Mouse (Mus musculus): ENCODE measurements around the gene Vamp8. TPM values are rescaled to one million over a fixed set of nuclear protein-coding genes. Genes with fewer than 3 reads are reported as not detected.
A peak's percentile ranks its signal among the peaks of the same experiment; 100 is the strongest.

The Vamp8 gene
- total RNA-seq, 2 experiments from 2014 or later: 70.0 to 79.6 TPM

DNA sequence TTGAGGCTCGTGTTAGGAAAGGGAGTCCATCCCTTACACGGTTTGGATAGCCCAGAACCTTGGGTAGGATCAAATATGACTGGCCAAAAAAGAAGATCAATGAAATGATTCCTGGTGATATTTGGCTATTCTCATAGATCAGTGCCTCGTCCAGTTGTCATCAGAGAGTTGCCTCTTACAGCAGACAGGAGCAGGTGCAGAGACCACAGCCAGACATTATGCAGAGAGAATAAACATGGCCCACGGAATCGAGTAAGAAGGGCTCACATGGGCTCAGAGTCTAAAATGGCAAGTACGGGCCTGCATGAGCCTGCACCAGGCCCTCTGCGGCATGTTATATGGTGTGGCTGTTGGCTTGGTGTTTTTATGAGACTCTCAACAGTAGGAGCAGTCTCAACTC, 14.9 kb upstream of the Vamp8 start:
- no peak for DNase-seq

DNA sequence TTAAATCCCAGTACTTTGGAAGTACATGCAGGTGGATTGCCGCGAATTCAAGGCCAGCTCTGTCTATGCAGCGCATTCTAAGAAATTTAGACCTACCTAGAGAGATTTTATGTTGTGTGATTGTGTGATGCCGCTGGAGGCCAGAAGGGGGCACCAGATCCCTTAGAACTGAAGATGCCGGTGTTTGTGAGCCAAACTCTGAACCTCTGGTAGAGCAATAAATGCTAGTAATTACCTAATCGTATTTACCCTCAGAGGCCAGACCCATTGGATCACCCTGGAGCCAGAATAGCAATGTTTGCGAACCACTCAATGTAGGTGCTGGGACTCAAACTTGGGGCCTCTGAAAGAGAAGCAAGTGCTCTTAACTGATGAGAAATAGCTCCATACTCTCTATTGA, 11.4 kb upstream of the Vamp8 start:
- DNase-seq: peak; percentile 74 to 92

DNA sequence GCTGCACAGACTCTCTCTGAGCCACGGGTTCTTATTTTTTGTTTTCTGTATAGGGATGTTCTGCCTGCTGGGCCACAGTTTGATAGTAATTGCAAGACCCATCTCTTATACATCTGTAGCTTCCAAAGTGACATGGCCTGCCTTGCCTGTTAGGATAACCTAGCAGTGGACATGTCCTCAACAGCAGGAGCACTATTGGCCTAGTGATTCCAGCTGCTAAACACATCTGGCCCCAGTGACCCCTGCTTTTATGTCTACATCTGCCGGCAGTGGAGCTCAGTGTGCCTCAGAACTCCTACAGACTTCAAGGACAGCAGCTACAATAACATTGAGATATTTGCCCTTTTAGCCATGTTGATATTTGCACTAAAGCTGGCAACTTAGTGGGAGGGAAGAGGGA, 9.5 kb upstream of the Vamp8 start:
- no peak for DNase-seq

DNA sequence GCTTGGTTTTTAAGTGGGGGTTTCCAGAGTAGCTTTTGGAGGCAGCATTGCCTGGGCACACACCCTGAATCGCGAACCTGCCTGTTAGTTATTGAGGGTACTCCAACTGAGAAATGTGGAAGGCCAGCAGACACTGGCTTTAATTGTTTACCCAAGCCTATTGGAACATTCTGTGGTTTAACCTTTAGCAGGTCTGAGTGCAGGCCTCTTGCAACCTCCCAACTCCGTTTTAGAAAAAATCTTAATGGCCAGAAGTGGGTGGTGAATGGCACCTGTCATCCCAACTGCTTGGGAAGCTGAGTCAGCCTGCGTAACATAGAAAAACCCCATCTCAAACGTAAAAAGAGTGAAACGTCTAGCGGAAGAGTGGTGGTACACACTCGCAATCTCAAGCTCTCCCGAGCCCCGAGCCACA, 6.3 kb upstream of the Vamp8 start:
- DNase-seq: no peak

DNA sequence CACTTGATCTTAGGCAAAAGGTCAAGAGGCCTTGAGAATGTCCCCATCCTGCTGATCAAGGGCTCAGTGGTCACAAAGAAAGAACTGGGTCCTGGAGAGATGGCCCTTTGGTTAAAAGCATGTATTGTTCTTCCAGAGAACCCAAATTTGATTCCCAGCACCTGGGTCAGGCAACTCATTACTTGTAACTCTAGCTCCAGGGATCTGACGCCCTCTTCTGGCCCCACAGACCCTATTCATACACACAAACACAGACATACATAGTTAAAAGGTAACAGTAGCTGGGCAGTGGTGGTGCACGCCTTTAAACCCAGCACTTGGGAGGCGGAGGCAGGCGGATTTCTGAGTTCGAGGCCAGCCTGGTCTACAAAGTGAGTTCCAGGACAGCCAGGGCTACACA, 1.8 kb upstream of the Vamp8 start:
- no peak for DNase-seq

DNA sequence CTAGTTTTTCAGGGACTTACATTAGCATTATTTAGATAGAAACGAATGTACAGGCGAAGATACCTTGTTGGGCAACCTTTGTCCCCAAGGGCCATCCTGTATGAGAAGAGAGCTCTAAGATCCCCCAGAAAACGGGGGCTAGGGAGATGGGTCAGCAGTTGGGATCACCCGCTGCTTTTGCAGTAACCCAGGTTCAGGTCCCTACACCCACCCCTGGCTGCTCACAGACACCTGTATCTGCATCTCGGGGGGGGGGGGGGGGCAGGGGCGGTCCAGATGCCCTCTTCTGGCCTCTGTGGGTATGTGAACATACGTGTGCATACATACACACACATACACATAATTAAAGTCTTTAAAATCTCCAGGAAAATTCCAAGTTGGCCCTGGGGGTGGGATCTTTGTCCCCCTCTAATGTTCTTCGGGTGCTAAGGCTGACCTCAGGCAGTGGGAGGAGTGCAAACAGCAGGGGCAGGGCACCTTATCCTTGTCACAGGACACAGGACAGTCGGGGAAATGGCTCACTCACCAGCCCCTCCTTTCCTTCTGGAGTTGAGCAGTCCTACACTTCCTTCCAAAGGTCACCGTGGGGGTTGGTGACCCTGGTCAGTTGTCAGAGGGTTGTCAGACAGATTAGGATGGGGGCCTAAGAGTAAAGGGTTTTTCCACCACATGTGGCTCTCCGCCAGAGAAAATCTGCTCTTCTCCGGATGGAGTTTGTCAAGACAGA, 455 bp upstream of the Vamp8 start:
- peak; percentile 82 to 88 for DNase-seq

DNA sequence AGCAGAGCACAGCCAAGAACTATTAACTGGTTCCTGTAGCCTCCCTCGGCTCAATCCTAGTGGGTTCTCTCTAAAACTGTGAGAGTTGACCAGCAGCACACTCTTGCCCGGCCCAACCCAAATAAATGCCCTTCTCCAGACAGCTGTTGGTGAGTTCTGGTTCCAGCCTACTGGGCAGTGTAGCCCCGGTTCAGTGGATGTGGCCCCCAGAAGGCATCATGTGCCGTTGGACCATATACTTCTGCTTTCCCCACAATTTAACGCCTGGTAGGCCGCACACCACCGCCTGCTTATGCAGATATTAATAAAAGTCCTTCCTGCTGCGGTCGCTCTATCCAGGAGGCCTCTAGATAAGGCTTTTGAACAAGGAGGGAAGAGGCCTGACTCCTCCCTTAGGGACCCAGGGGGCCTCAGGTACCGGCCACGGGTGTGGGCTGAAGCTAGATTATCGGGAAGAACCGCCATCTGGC, 997 bp downstream of the Vamp8 start:
- DNase-seq: no peak

DNA sequence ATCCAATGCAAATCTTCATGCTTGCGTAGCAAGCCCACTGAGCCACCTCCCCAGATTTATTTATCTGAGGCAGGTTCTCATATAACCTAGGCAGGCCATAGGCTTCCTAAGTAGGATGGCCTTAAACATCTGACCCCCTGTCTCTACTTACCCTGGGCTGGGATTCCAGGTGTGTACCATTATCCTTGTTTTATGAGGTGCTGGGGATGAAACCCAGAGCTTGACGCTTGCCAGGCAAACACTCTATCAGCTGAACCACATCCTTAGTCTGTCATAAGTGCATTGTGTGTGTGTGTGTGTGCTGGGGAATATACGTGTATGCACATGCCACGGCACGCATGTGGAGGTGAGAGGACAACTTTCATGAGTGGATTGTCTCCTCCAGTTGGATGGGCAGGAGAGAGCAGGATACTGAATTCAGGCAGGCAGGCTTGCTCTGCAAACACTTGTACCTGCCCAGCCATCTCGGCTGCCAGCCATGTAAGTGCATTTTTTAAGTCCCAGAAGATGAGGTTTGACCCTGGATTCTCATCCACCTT, 1.6 kb downstream of the Vamp8 start:
- DNase-seq: no peak

DNA sequence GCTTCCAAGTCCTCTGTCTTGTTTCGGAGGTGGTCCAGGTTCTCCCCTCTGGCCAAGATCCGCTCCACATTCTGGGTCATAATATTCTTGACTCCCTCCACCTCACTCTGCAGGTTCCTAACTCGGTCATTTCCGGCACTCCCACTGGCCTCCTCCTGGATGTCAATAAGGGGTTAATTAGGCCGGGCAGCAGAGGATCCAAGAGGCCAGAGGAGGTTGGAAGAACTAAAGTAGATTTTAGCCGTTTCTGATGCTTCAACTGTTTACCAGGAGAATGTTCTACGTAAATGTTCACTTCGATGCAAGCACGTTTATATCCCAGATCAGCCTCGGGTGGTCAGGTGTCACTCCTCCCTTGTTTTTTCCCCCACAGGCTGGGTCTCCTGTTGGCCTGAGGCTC, 2.2 kb downstream of the Vamp8 start:
- DNase-seq: no peak

DNA sequence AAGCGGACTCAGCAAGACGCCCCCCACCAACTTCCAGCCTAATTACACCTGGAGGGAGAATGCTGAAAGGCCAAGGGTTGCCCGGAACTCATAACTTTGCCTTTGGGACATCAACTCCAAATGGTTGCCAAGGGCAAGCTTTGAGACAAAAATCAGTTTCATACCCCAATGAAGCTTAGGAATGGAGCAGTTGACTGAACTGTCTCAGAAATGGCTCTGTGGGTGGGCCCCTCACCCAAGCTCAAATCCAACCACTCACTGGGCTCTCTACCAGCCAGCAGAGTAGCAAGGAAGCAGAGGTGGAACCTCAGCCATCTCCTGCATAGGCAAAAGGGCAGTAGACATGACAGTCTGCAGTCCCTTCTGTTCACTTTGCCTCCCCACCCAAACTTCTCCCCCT, 2.7 kb downstream of the Vamp8 start:
- DNase-seq: no peak

DNA sequence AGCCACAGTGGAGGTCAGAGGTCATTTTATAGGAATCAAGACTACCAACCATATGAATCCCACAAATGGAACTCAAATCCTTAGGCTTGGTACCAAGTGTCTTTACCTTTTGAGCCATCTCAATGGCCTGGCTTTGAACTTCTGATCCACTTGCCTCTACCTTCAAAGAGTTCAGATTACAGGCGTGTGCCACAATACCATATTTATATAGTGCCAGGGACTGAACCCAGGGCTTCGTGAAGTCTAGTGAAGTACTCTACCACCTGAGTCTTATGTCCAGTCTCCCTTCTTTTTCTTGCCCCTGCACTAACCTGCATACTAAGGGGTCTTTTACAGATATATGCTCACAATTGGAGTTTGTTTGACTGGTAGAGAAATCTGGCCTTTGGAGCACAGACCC, 3.9 kb downstream of the Vamp8 start:
- DNase-seq: no peak

DNA sequence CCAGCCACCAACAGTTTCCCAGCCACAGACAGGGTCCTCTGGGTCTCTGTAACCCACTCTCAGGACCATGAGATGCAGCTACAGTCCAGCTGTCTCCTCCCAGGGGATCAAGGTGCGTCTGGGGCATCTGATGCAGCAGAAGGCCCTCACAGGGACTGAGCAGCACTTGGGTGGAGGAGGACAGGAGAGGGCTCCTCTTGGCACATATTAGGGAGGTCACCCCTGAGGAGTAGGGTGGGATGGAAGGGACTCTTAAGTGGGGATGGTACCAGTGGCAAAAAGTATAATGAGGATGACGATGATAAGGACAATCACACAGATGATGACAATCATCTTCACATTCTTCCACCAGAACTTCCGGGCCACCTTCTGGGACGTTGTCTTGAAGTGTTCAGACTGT, 5.2 kb downstream of the Vamp8 start:
- no peak for DNase-seq

DNA sequence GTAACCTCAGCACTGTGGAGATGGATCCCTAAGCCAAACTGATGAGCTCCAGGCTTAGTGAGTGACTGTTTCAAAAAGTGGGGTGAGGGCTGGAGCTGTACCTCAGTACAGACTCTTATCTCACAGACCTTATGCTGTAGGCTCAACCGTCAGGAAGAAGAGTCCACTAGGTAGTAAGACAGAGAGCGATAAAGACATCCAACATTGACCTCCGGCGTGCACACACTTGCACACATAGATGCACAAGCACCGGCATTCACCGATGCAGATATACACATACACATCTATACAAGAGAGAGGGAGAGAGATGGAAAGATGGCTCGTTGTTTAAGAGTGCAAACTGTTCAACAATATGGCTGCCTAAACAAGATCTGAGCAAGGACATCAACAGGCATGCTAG, 6.6 kb downstream of the Vamp8 start:
- DNase-seq: no peak

DNA sequence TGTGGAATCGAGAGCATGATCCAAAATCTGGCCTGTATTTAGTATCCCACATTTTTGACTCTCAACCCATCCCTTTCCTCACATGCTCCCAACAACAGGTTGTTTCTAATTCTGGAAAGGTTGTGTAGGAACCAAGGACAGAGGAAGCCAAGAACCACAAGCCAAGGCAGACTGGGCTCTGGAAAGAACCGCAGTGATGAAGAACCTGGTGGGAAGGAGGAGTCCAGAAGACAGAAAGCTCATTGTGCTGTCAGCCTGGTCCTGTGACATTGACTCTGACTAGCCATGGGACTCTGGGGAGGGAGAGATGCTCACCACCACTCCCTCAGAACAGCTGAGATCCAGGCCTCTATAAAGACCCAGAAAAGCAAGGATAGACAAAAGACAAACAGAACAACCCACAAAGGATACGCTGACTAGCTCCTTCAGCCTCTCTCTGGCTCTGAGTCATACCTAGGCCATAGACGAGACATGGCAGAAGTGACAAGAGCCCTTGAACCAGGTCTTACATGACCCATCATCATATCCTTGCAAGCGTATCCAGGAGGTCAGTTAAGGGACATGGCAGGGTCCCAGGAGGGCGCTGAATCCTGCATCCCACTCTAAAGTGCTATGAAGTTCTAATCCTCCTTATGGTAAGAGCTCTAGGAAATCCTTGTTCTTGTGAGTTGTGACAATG, 7.2 kb downstream of the Vamp8 start:
- DNase-seq: no peak

DNA sequence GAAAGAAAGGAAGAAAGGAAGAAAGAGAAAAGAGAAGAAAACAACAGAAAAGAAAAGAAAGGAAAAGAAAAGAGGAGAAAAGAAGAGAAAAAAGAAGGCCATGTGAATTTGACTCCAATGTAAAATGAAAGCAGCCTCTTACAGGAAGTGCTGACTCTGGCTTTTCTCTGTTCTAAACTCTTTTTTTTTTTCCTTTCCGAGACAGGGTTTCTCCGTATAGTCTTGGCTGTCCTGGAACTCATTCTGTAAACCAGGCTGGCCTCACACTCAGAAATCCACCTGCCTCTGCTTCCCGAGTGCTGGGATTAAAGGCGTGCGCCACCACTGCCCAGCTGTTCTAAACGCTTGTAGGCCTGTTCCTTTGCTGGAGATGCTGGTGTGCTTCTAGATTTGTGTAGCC, 8.0 kb downstream of the Vamp8 start:
- no peak for DNase-seq

DNA sequence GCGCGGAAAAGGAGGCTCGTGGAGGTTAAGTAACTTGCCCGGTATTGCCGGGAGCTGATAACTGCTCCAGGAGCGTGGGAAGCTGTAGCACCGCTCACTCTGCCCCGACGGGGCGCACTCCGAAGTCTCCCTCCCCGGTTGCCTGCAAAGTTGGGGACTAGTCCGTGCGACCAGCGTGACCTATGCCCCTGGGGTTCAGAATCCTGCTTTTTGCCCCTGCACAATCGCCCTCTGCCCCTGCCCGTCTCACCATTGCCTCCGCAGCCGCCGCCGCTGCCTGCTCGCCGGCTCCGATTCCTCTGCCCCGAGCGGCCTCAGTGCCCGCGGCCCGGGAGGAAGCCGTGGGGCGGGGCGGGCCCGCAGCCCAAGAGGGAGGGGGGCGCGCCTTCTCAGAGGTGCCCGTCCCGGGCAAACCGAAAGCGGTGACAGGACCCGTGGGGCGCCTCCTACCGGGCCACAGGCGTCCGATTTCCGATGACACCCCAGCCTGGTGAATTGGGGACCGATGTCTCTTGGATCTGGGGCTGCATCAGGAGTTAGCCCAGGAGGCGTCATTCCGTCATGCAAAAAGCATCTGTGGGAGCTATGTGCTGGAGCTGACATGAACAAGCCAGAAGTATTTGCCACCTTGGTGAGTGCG, 10.3 kb downstream of the Vamp8 start, which contains the start of gene Vamp5:
Vamp5 (minus strand) TSS at position 338 of the 640 bp plus-strand sequence.
- DNase-seq: peak; percentile 89 to 92

DNA sequence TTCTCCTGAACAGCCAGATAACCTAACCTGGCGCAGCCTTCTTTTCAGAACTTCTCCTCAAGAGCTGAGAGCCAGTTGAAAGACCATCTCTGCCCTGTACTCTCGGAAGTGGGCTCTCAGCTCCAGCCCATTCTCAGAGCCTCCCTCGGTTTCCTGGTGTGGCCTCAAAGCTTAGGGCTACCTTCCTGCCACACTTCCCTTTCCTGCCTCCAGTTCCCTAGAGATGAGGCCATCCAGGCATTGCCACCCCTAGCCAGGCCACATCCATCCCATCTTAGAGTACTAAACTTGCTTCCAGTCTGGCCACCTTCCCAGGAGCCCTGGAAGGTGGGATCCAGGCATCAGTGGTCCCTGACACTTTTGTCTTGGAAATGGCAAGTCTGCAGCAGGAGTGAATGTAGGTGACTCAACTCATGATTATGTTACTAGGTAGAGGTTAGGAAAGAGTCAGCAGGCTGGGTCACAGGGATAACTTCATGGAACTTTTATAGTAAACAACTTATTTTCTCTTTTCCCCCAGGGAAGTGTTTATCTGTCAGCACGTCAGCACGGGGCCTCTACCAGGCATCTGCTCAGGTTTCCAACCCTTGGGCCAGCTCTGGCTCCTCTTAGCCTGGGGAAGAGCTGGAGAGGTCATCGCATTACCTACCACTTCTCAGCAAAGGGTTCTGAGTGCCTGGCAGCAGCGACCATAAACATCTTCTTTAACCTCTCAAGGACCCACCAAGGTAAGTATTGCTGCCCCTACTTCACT, 10.9 kb downstream of the Vamp8 start:
- peak; percentile 45 to 50 for DNase-seq

DNA sequence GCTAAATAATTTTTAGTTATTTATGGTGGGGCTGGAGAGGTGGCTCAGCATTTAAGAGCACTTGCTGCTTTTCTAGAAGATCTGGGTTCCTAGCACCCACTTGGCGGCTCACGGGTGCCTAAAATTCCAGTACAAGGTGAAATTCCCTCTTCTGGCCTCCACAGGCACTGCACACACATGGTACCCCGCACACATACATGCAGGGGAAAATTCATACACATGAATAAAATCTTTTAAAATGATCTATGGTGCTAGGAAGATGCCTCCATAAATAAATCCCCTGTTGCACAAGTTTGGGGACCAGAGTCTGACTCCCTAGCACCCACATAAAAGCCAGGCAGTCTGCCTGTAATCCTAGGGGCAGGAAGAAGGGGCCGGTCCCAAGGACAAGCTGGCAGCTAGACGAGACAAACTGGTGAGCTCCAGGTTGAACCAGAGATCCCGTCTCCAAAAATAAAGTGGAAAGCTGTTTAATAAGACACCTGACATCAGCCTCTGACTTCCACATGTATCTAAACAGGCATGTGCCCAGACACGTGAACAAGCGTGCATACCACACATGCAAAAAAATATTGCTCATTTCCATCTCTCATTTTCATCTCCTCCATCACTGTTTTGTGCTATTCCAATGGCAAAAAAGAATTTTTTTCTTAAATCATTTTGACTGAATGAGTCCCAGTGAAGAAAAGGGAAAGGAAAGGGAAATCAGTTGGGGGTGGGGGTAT, 11.8 kb downstream of the Vamp8 start:
- DNase-seq: no peak

DNA sequence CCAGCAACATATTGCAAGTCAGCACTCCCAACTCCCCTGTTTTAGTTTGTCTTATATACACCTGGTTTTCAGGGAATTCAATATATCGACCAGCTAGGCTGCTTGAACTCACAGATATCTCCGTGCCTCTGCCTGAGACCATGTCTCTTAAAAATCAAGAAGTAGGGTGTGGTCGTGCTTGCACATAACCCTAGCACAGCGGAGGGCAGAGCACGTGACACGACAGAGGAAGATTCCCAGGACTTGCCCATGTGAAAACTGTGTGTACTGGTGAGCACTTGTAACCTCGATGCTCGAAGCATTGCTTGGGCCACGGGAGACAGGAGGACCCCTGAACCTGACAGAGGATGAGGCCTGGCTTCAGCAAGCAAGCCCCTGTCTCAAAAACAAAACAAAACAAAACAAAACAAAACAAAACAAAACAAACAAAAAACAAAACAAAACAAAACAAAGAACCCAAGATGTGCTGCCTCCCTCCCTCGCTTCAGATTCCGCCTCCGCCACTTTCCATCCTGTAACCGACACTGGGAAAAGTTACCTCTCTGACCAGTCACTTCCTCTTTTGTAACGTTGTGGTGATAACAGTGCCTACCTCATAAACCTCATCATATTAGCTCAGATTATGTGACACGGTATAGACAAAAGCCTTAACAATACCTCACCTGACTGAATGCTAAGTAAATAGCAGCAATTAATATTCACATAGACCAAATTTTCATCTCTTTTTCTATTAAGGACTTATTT, 15.5 kb downstream of the Vamp8 start:
- no peak for DNase-seq

DNA sequence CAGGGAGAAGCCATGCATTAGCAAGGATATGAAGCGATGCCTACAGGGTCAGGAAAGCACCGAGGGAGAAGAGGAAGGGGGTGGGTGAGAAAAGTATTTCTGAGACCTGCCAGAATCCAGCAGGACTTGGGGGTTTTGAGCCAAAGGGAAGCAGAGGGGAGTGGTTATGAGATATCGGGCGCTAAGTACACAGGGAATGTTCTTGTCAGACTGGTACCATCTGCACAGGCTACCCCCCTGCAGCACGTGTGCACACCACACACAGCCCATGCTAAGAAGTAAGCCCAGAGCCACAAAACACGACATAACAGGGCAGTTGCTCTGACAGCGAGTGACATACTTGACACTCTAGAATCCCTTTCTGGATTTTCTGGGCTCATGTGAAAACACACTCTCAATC, 16.3 kb downstream of the Vamp8 start:
- no peak for DNase-seq

DNA sequence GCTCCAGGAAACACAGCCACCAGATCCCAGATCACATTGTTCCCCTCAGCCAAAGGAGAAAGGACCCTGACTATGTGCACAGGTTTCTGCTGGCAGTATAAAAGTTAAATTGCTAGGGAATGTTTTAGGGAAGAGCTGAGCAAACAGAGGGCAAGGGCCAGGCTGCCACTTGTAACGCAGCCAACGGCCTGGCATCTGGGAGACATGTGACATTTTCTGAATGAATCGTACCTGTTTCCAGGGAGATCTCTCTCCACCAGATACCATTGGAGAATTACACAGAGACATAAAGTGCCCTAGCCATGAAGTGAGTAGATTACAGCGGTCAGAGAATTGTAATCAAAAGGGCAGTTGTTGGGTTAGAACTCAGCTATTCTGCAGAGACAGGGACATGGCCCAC, 17.3 kb downstream of the Vamp8 start:
- DNase-seq: no peak

Data from heart, adult 18-20 months (tissue).